Mouse (Mus musculus) G1E (cell line): ENCODE measurements around the gene Abcb8.

ENCODE experiments used
- CTCF ChIP-seq: IDR thresholded peaks from 2 replicates; pipeline ENCODE4 v1.5.1; 2012; ENCODE audit warnings: low read depth, low read length, inconsistent platforms, mixed read lengths
- GATA1 ChIP-seq: IDR thresholded peaks from 2 replicates; pipeline ENCODE4 v1.6.1; 2012; ENCODE audit warnings: borderline replicate concordance, low read length, inconsistent platforms, mixed read lengths
- GATA2 ChIP-seq: IDR thresholded peaks from 2 replicates; pipeline ENCODE4 v1.6.1; 2012; ENCODE audit warnings: low read depth, low read length, inconsistent platforms, borderline replicate concordance
- POLR2AphosphoS5 ChIP-seq: IDR thresholded peaks from 2 replicates; pipeline ENCODE4 v1.6.1; 2012; ENCODE audit warnings: low read depth, low read length, inconsistent platforms; ENCODE audit not compliant: insufficient replicate concordance
- TAL1 ChIP-seq: conservative IDR thresholded peaks from 2 replicates; pipeline ENCODE4 v1.6.1; 2012; ENCODE audit warnings: low read depth, low read length, inconsistent platforms, mixed read lengths

- TF ChIP-seq GATA1 (no peak), CTCF (no peak), TAL1 (no peak), GATA2 (no peak), POLR2AphosphoS5 (no peak)
Observed at GRCm38 (mm10) chr5:24443927-24444326, 50.5 kb downstream of the Abcb8 start.
